Mouse (Mus musculus) kidney, embryonic 14.5 days (tissue): ENCODE data around the gene Spata13. TPM values are rescaled to one million over a fixed set of nuclear protein-coding genes. Genes with fewer than 3 reads are reported as not detected.

ENCODE experiments used
- ATAC-seq: fragments of 200-750 bp; cut with Nextera tagmentation; 2 replicates; pipeline ENCODE4 v1.8.0; 2017; ENCODE audit warnings: moderate number of reproducible peaks, mild to moderate bottlenecking, moderate TSS enrichment, moderate library complexity; ENCODE audit not compliant: low FRiP score, low TSS enrichment
- H3K27ac ChIP-seq: fragments of 300-500 bp; sonication (generic); 2 replicates; pipeline ENCODE4 v1.5.1; 2014; ENCODE audit warnings: low read depth, mild to moderate bottlenecking, low read length, moderate library complexity, mixed read lengths
- H3K27me3 ChIP-seq: fragments of 300-500 bp; sonication (generic); 2 replicates; pipeline ENCODE4 v1.6.1; 2014; ENCODE audit warnings: mild to moderate bottlenecking, low read length; ENCODE audit not compliant: control insufficient read depth, insufficient read depth
- H3K36me3 ChIP-seq: fragments of 300-500 bp; sonication (generic); 2 replicates; pipeline ENCODE4 v1.6.1; 2014; ENCODE audit warnings: low read length, mixed read lengths; ENCODE audit not compliant: control insufficient read depth, insufficient read depth
- H3K4me1 ChIP-seq: fragments of 300-500 bp; sonication (generic); 2 replicates; pipeline ENCODE4 v1.6.1; 2014; ENCODE audit warnings: low read length, mixed read lengths; ENCODE audit not compliant: control insufficient read depth, insufficient read depth
- H3K4me2 ChIP-seq: fragments of 300-500 bp; sonication (generic); replicated peaks from 2 replicates; pipeline ENCODE4 v1.6.1; 2014; ENCODE audit warnings: low read depth, mild to moderate bottlenecking, low read length
- H3K4me3 ChIP-seq: fragments of 300-500 bp; sonication (generic); 2 replicates; pipeline ENCODE4 v1.5.1; 2014; ENCODE audit warnings: mild to moderate bottlenecking, low read length
- H3K9ac ChIP-seq: fragments of 300-500 bp; sonication (generic); 2 replicates; pipeline ENCODE4 v1.6.1; 2014; ENCODE audit warnings: low read depth, mild to moderate bottlenecking, low read length, moderate library complexity
- H3K9me3 ChIP-seq: fragments of 300-500 bp; sonication (generic); 2 replicates; pipeline ENCODE4 v1.6.1; 2016; ENCODE audit warnings: low read length; ENCODE audit not compliant: control insufficient read depth
- WGBS: fragments of 180-500 bp; shearing (Covaris S2); extraction: QIAGEN DNeasy Blood & Tissue Kit; methylation state at CpG from one replicate; pipeline ENCODE4 v1.1.7; 2014; 5-methylcytosine and 5-hydroxymethylcytosine counted together
- polyA plus RNA-seq: library from polyadenylated mRNA; unstranded; fragments of >200 nt; fragmentation: Nextera tagmentation; extraction: Ambion mirVana; gene quantifications from 2 replicates; pipeline ENCODE4 v1.2.1, GENCODE M21; 2014

Spata13 gene
- polyA plus RNA-seq, 1 experiment from 2014 or later: 65.7 TPM

- Histone ChIP-seq H3K9me3 (no peaks in the 10 kb centered on the region), H3K27me3 (no peaks in the 10 kb centered on the region), H3K27ac (no peak overlapping the region), H3K4me2 (no peak overlapping the region), H3K36me3 (no peaks in the 10 kb centered on the region), H3K9ac (no peak overlapping the region), H3K4me3 (no peak overlapping the region), H3K4me1 (no peaks in the 10 kb centered on the region)
- 69% methylated on average over 4 of the region's 4 CpGs for WGBS
- ATAC-seq: no peak
Observed at GRCm38 (mm10) chr14:60606194-60606593, 27.6 kb upstream of the Spata13 start.

- H3K27me3 ChIP-seq: no peaks in the 10 kb centered on the region
- no peak overlapping the region for H3K27ac ChIP-seq
- no peaks in the 10 kb centered on the region for H3K9me3 ChIP-seq
- no peak overlapping the region for H3K4me3 ChIP-seq
- no peak for ATAC-seq
- no peak overlapping the region for H3K9ac ChIP-seq
- H3K4me1 ChIP-seq: no peaks in the 10 kb centered on the region
- no peak overlapping the region for H3K4me2 ChIP-seq
- no peaks in the 10 kb centered on the region for H3K36me3 ChIP-seq
- 66% methylated on average over 4 of the region's 4 CpGs for WGBS
Observed at GRCm38 (mm10) chr14:60607743-60608142, 26.1 kb upstream of the Spata13 start.

- H3K36me3 ChIP-seq: no peaks in the 10 kb centered on the region
- no peak overlapping the region for H3K4me2 ChIP-seq
- H3K27ac ChIP-seq: no peak overlapping the region
- H3K9ac ChIP-seq: no peak overlapping the region
- WGBS: 76% methylated on average over 1 of the region's 1 CpGs
- no peaks in the 10 kb centered on the region for H3K27me3 ChIP-seq
- ATAC-seq: no peak
- no peaks in the 10 kb centered on the region for H3K9me3 ChIP-seq
- no peaks in the 10 kb centered on the region for H3K4me1 ChIP-seq
- H3K4me3 ChIP-seq: no peak overlapping the region
Observed at GRCm38 (mm10) chr14:60609160-60609559, 24.6 kb upstream of the Spata13 start.

GRCm38 (mm10) chr14:60612671-60613070 is 21.1 kb upstream of the Spata13 start:
- Histone ChIP-seq H3K36me3 (no peaks in the 10 kb centered on the region), H3K4me1 (no peaks in the 10 kb centered on the region)
- WGBS: 28% methylated on average over 7 of the region's 7 CpGs

GRCm38 (mm10) chr14:60621076-60621475 is 12.7 kb upstream of the Spata13 start:
- Histone ChIP-seq H3K4me2 (no peak overlapping the region), H3K9ac (no peak overlapping the region), H3K4me1 (no peaks in the 10 kb centered on the region), H3K27ac (no peak overlapping the region), H3K9me3 (no peaks in the 10 kb centered on the region), H3K27me3 (no peaks in the 10 kb centered on the region), H3K4me3 (no peak overlapping the region), H3K36me3 (no peaks in the 10 kb centered on the region)
- 80% methylated on average over 9 of the region's 9 CpGs for WGBS
- no peak for ATAC-seq

More at GRCm38 (mm10) chr14:60612671-60613070, 21.1 kb upstream of the Spata13 start:
- Histone ChIP-seq H3K4me2 (no peak overlapping the region), H3K27ac (no peak overlapping the region), H3K27me3 (no peaks in the 10 kb centered on the region), H3K9me3 (no peaks in the 10 kb centered on the region), H3K9ac (no peak overlapping the region), H3K4me3 (no peak overlapping the region)
- ATAC-seq: no peak

- Histone ChIP-seq H3K9ac (no peak overlapping the region), H3K27ac (no peak overlapping the region), H3K27me3 (peaks cover 2% of the 10 kb centered on the region; the same call in 1 of the 2 replicates), H3K4me1 (no peaks in the 10 kb centered on the region), H3K9me3 (no peaks in the 10 kb centered on the region), H3K36me3 (no peaks in the 10 kb centered on the region), H3K4me2 (no peak overlapping the region), H3K4me3 (no peak overlapping the region)
- no peak for ATAC-seq
- WGBS: 60% methylated on average over 6 of the region's 6 CpGs
Observed at GRCm38 (mm10) chr14:60625486-60625885, 8.3 kb upstream of the Spata13 start.

GRCm38 (mm10) chr14:60629887-60630460 is 3.8 kb upstream of the Spata13 start:
- H3K4me3 ChIP-seq: no peak overlapping the region
- no peaks in the 10 kb centered on the region for H3K4me1 ChIP-seq
- no peak overlapping the region for H3K4me2 ChIP-seq
- no peak overlapping the region for H3K27ac ChIP-seq
- no peaks in the 10 kb centered on the region for H3K9me3 ChIP-seq
- H3K27me3 ChIP-seq: peaks cover 2% of the 10 kb centered on the region
- WGBS: 81% methylated on average over 9 of the region's 9 CpGs
- no peaks in the 10 kb centered on the region for H3K36me3 ChIP-seq
- ATAC-seq: no peak
- no peak overlapping the region for H3K9ac ChIP-seq

GRCm38 (mm10) chr14:60630981-60631380 is 2.8 kb upstream of the Spata13 start:
- no peak overlapping the region for H3K27ac ChIP-seq
- no peaks in the 10 kb centered on the region for H3K36me3 ChIP-seq
- H3K4me2 ChIP-seq: no peak overlapping the region
- no peak overlapping the region for H3K9ac ChIP-seq
- no peak overlapping the region for H3K4me3 ChIP-seq
- ATAC-seq: no peak
- peaks cover 2% of the 10 kb centered on the region for H3K27me3 ChIP-seq
- no peaks in the 10 kb centered on the region for H3K9me3 ChIP-seq
- WGBS: 79% methylated on average over 4 of the region's 4 CpGs
- H3K4me1 ChIP-seq: no peaks in the 10 kb centered on the region

- H3K27ac ChIP-seq: peak overlapping the region; percentile 84; the same call in 1 of the 2 replicates
- H3K9ac ChIP-seq: peak overlapping the region; percentile 65
- H3K36me3 ChIP-seq: no peaks in the 10 kb centered on the region
- peak overlapping the region; percentile 87 for H3K4me2 ChIP-seq
- peaks cover 20% of the 10 kb centered on the region for H3K4me1 ChIP-seq
- WGBS: under 1% methylated on average over 43 of the region's 45 CpGs
- H3K4me3 ChIP-seq: peak overlapping the region; percentile 63
- ATAC-seq: peak; percentile 71
- no peaks in the 10 kb centered on the region for H3K9me3 ChIP-seq
- H3K27me3 ChIP-seq: no peaks in the 10 kb centered on the region; the same call in none of the 2 replicates
Observed at GRCm38 (mm10) chr14:60634877-60635771, 1.3 kb downstream of the Spata13 start.
